Mouse (Mus musculus) right cerebral cortex, postnatal 25 days (tissue): ENCODE results near the gene Cend1.

Experiments
- DNase-seq: peaks from one replicate; pipeline ENCODE4 v3.0.0; 2022

The Cend1 gene

DNA sequence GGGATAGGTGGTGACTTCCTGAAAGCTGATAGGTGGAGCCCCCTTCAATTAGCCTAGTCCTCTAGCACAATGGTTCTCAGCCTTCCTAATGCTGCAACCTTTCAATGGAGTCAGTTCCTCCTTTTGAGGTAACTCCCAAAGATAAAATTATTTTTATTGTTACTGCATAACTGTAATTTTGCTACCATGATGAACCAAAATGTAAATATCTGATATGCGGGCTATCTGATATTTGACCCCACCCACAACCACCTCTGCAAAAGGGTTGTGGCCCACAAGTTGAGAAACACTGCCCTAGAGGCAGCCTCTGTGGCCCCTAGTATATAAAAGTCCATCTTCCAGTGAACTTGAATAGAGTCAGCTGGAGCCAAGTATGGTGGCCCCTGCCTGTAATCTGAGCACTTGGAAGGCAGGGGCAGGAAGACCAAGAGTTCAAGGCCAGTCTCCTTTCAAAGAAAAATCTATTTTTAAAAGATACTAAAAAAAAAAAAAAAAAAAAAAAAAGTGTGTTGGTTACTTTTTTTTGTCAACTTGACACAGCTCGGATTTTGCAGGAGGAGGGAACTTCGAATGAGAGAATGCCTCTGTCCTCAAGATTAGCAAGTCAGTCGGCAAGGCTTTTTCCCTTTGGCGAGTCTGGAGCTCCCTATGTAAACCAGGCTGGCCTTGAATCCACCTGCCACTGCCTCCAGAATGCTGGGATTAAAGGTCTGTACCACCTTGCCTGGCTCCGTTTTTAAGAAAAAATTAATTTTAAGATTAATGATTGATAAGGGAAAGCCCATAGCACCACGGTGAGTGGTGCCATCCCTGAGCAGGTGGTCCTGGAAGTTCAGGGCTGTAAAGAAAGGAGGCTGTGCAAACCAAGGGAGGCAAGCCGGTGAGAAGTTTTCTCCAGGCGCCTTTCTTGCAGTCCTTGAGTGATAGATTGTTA lies 38.7 kb downstream of the Cend1 start:
- no peak for DNase-seq

DNA sequence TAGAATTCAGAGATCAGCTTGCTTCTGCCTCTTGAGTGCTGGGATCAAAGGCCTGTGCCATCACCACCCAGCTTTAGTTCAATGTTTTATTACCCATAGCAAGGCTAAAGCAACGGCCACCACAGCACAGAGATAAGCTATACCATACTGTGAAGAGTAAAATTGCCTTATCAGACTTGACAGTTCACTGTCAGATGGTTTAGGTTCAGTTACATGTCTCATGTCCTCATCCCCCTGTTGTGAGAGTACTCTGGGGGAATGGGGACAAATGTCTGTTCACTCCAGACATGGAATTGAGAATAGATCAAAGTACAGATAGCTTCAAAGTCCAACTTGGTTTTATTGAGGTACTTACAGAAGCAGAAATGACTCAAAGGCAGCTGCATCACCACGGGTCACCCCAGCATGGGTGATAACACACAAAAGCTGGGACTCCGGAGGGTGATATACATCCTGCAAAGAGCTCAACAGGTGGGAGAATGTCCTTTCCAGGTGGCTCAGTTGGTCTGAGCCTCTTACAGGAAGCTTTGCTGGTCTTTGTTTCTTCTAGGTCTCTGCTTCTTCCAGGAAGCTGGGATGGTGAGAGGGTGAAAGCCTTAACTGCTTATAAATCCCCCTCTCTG lies 40.7 kb downstream of the Cend1 start:
- no peak for DNase-seq

DNA sequence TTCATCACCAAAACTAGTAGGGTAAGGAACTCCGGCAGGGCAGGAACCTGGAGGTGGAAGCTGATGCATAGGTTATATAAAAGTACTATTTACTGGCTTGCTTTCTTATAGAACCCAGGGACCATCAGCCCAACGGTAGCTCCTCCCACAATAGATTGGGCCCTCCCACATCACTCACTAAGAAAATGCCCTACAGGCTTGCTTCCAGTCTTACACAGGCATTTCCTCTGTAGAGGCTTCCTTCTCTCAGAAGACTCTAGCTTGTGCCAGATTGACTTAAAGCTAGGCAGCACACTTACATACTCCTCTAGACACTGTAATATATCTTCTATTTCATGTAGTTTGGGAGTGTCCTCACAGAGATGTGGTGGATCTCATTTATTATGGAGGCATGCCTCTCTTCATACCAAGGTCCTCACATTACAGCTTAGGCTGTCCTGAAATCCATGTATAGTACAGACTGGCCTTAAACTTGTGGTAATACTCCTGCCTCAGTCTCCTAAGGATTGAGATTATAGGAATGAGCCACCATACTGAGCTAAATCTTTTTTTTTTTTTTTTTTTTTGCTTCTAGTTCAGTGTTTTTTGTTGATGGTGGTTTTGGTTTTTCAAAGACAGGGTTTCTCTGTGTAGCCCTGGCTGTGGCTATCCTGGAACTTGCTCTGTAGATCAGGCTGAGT lies 41.3 kb downstream of the Cend1 start:
- no peak for DNase-seq

DNA sequence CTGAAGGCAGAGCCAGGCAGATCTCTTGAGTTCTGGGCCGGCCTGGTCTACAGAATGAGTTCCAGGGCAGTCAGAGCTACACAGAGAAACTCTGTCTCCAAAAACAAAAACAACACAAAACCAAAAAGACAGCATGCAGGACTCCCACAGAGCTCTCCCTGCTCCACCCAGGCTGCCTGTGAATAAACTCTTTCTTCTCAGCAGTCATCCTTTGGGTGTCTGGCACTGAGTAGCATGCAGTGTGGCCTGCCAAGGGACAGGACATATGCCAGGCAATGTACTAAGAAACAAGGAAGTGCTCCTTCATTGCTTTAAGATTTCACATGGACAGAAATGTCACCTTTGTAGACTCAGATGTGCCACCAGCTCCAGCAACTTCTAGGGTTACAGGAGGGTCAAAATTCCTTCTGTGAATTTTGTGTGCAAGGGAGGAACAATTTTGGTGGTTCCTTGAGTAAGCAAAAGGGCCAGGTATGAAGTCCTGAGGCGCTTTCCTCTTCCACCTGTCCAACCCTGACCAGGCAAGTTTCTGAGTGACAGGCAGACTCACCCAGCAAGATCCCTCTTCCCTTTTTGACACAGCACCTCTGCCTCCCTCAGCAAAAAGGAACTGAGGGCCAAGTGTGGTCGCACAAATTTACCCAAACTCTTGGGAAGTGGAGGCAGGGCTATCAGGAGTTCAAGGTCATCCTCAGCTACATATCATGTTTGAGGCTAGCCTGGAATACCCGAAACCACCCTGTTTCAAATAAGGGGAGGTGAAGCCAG lies 48.0 kb downstream of the Cend1 start:
- DNase-seq = no peak

DNA sequence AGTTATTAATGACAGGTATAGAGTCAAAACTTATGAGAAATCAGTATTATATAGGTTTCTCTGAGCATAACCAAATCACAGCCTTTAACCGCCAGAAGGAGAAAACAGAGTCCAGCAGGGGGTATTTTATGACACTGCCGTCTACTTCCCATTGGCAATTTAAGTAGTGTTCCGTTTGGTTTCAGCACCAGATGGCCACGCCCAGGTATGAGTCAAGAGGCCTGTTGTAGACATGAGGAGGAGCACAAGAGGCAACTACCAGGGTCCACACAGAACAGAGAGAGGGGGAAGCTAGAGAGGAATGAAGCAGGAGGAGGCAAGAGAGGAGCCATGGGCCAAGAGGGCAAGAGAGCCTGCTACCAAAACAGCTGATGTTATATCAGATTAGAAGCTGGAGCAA lies 49.7 kb downstream of the Cend1 start:
- DNase-seq = no peak
